Mouse (Mus musculus) adrenal gland, postnatal 14 days (tissue): Measurements from ENCODE around the gene Btbd9. TPM values are rescaled to one million over a fixed set of nuclear protein-coding genes. Genes with fewer than 3 reads are reported as not detected.
A peak's percentile ranks its signal among the peaks of the same experiment; 100 is the strongest.

Experiments used
- DNase-seq: peaks from one replicate; pipeline ENCODE4 v3.0.0; 2021; ENCODE audit warnings: mixed read lengths
- total RNA-seq: library from RNA; stranded (reverse); gene quantifications from 2 replicates; pipeline ENCODE4 v1.2.3, GENCODE M21; 2021

The Btbd9 gene
- total RNA-seq, 1 experiment from 2014 or later, result 36.9 TPM

DNA sequence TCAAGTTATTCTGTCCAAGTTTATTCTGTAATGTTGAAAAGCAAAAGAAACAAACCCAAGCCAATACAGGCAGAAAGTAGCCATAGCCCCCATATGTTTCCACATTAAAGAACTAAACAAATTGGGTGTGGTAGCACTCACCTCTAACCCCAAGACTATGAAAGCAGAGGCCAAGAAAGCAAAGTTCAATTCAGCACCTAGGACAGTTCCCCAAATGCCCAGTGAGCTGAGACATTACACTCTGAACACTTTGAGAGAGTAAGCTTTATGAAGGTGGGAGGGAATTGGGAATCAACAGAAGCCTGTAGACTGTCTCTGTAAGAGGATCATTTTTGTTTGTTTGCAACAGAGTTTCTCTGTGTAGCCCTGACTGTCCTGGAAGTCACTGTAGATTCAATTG is 186.6 kb downstream of the Btbd9 start:
- peak; percentile 30 for DNase-seq

DNA sequence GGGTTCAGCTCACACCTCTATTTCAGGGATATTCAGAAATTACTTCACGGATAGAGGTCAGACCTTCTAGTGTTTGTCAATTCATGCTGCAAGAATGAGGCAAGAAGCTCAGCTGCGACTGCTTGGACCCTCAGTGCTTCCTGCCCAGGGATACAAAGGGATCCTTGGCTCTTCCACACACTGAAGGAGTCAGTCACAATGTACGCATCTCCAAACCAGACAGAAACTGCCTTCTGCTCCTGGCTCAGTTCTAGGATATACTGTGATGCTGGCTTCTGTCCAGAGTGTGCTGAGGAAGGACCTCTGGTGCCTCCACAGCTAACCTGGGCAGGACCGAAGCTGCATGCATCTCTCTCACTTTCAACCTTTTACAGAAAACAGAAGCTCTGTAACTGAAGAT is 187.5 kb downstream of the Btbd9 start:
- DNase-seq, result no peak

DNA sequence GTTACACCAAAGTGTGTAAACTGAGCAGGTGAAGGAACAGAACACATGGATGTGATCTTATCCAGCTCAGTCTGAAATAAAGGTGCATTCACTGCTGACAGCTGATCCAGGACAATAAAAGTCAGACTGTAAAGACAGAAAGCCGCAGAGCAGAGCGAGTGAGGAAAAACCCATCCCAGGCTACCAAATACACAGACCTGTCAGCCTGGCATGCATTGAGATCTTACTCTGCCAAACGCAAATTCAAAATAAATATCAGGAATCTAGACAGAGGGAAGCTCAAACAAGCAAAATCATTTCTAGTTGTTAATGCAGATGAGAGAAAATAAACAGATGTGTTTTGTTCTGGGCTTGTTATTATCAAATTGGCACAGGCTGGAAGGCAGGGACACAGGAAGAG is 187.9 kb downstream of the Btbd9 start:
- DNase-seq, result no peak

DNA sequence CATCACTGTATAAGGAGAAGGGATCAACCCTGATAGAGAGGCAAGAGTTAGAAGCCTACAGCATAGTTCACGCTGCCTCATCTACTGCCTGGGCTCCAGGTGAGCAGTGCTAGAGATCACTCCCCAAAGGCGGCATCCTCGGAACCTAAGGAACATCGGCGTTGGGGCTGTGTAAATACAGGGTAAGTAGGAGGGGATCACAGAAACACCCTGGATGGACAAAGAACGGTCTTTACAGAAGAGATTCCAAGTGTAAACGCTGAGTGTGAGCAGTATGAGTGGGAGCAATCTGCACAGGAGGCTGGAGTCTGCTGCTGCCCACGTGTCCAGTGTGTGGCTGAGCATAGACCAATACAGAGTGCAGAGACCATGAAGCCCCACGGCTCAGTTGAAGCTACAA is 190.0 kb downstream of the Btbd9 start:
- no peak for DNase-seq

DNA sequence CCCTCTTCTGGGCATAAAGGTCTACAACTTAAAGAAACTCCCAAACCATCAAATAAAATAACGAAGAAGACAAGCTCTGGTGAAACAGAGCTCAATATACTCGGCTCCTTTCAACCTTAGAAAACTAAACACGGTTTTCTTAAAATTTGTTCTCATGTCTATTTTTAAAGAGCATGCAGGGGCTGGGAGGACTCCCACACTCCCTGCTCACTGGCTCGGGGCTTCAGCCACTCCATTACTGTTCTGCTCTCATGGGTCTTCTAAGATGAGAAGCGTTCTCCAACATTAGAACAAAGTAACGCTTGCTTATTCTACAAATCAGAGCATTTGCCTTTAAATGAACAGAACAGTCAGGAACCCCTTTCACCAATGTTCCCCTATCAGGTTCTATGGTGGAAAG is 192.6 kb downstream of the Btbd9 start:
- no peak for DNase-seq

DNA sequence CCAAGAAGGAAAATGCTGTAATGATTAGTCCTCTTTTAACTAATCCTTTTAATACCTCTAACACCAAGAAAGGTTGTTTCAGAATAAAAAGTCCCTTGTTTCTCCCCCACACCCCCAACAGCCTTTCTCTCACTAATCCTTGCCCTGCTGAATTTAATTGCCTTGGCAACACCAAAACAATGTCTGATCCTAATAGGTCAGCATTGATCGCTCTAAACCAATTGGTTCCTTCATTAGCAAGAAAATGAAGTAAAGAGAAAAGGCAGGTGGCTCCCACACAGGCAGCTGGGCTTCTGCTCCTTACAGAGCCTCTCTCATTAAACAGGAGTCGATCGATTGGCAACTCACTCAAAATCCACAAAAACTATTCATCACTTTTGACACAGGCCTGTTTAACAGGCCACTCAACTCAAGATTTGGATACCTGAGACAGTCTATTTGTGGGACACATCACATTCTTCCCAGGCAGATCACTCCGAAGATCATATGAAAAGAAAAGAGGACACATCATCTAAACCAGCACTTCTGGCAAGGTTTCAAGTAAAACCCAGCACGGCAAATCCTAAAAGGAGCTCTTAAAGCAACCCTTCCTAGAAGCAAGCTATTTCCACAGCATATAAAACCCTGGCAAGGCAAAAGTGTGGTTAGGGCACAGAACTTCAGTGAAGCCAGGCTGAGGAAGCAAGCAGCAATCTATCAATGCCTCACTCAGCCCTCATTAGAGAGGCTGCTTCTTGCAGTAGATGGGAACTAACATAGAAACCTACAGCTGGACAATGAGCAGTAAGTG is 197.9 kb downstream of the Btbd9 start:
- DNase-seq, result no peak

DNA sequence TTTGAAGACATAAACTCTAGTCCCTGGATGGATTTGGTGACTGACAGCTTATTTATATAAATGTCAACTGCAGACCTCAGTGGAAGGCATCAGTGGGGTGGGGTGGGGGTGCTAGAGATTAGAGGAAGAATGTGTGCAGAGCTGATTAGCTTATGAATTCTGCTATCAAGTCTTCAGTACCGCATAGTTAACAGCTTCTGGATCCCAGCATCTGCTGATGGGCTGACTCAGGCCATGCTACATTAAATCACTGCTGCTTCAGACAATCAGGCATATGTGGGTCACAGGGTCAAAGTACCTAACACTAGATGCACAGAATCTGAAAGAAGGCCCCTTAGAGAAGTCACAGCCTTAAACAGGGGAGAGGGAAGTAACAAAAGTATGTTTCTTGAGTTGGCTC is 198.5 kb downstream of the Btbd9 start:
- no peak for DNase-seq

DNA sequence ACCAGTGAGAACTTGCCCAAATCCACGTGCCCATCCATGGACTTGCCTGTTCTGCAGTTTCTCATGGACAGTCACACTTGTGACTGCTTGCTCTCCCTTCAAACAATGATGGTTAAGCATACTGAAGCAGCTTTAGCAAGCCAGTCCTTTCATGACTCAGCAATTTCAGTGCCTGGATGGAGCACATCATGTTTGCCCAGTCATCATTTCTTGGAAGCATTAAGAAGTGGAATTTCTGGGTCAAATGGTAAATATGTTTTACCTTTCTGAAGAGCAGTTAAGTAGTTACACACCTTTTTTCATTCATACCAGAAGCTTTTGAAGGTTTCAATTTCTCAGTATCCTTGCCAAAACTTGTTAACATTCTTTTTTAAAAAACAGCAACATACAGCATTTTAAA is 201.2 kb downstream of the Btbd9 start:
- no peak for DNase-seq

DNA sequence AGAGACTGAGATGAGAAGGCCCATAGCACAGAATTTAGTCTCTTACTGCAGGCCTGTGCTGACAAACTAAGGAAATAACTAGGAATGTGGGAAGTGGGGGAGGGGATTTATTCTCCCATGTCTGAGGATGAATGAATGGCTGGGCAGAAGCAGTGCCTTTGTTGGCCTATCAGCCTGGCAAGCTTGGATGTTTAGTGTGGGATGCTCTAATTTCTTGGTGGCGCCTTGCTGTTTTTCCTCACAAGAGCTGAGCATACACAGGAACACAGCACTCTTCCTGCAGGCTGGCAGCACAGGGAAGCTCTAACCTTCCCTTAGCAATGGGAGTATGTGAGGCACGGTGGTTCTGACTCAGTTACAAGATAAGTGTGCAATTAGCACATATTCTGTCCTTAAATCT is 207.7 kb downstream of the Btbd9 start:
- no peak for DNase-seq

DNA sequence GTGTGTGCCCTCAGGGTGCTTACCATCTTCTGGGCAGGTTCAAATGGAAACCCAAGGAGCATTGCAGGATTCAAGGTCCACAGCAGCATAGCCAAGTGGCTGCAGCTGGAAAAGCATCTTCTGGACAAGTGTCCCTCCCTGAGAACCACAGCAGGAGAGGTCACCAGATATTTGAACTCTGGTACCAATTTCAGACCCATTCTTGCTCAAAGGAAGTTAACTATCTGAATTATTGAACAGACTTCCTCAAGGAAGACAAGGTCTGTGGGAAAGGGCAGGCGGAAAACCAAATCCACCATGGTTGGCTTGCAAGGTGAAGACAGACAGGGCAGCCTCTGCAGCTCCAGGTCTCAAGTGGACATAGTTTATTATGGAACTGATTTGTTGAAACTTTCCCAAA is 211.6 kb downstream of the Btbd9 start:
- no peak for DNase-seq

DNA sequence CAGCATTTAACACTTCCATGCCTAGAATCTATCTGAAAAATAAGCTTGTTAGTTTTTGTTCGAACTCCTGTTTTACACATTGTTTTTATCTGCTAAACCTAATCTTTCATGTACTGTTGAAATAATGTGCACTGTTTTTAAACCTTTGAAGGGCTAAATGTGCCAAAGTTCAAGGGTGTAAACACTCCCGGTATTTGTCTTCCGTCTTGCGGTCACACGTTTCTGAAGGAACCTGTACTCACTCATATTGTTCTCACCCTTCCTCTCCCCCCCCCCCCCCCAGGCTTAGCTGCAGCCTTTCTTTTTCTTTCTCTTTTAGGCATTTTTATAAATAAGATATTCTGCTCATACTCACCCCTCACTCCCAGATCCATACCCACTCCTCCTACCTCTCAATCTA is 212.9 kb downstream of the Btbd9 start:
- no peak for DNase-seq

DNA sequence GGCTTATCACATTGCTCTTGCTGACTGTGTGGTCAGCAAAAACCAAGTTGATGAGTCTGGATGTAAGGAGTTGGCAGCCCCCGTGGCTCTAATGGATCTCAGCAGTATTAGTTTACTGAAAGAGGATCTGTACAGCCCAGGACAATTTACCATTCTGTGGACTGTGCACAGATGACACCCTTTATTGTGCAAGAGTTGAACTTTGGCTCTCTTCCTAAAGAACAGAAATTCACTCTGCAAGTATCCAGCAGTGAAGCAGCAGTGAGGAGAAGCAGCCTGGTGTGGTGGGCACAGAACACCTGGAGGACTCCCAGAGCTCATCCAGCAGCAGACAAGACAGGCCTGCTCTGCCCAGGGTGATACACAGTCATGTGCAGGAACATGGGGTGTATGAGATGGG is 215.6 kb downstream of the Btbd9 start:
- no peak for DNase-seq

DNA sequence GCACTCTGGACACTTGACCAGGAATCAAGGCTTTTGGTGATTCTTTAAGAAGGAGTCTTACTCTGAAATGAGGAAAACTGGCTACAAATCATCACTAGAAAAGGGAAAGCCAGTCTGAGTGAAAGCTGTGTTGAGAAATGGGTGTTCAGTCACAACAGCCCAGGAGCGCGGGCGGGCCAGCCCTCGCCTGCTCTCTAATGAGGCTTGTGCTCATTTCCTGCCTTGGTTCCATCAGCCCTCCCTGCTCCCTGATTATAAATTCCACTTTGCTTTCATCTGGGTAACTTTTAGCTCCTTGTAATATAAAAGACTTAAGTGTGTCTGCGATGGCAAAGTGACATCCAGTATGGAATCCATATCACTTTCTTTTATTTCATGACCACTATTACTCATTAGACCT is 216.9 kb downstream of the Btbd9 start:
- no peak for DNase-seq

DNA sequence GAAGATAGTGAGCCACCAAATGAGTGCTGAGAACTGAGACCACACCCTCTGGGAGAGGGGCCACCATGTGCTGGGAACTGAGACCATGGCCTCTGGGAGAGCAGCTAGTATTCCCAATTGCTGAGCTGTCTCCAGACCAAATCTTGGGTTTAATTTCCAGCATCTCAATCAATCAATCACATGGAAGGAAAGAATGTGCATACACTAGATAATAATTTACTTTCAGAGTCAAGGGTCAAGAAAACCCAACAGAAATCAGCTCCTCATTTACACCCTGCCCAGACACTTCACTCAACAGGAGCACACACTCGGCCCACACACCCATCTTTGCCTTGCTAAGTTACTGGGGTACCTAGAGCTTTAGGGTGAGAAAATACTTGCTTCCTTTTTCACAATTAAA is 220.9 kb downstream of the Btbd9 start:
- no peak for DNase-seq

DNA sequence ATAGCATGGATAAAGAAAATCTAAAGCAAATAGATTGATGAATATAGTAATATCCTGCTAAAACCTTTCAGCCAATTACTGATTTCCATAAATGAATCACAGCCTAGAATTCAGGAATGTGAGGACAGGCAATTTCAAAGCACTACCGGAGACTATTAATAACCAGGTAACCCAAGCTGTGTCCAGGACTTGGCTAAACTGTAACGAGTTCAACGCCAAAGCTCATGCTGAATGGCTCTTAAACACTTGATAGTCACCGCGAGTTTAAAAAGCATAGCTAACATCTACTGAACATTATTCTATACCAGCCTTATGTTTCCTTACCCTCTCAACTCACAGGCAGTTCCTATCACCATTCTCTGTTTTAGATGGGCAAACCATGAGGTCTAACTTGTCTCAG is 221.9 kb downstream of the Btbd9 start:
- no peak for DNase-seq

DNA sequence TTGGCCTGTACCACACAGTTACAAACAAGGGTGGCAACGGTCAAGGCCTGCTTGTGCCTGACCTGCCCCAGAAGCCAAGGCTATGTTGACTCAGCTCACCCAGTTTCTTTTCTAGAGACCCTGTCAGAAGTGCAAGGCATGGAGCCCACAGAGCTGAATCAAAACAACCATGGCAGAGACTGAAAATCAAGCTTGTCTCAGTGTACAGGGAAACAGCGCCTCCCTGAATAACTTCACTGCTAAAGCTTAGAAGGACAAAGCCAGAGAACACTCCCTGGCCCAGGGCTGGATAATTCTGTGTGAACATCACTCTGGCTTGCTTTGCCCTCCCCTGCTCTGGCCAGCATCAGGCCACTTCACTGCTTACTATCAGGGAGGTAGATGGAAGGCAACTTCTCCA is 228.3 kb downstream of the Btbd9 start:
- DNase-seq, result no peak

DNA sequence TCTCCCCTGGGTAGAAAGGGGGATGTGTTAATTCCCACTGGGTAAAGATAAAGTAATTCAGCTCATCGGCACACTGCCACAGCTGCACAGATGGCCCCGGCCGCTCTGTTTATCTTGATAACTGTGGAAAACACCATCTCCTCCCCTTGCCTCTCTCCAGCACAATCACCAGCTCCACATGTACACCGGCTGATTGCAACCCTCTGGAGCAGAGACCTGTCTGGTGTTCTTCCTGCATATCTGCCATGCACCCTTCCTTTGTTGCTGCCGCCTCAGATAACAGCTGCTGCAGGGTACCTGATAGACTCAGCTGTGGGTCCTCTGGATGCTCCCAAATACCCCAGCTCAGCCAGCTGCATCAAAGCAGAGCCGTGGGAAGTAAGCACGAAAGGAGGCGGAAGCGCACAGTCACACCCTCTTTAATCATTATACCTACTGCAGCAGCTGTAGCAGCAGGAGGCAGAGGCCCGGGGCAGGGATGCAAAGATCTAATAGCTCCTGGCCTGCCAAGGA is 229.1 kb downstream of the Btbd9 start:
- peak; percentile 15 for DNase-seq

DNA sequence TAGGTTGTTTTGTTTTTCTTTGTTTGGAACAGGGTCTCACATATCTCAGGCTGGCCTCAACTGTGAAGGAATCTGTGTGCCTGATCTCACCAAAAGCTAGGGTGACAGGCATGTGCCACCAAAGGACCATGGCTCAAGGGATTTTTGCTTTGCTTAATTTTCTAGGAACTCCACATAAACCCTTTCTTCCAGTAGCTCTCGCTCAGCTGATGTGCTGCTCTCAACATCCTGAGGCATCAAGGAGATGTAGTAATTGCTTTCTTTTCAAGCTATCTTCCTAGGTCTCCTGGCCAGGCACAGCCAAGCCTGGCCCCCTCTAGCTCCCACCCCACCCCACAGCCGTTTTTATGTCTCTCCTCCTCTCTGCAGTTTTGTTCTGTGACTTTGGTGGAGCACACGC is 231.3 kb downstream of the Btbd9 start:
- no peak for DNase-seq

DNA sequence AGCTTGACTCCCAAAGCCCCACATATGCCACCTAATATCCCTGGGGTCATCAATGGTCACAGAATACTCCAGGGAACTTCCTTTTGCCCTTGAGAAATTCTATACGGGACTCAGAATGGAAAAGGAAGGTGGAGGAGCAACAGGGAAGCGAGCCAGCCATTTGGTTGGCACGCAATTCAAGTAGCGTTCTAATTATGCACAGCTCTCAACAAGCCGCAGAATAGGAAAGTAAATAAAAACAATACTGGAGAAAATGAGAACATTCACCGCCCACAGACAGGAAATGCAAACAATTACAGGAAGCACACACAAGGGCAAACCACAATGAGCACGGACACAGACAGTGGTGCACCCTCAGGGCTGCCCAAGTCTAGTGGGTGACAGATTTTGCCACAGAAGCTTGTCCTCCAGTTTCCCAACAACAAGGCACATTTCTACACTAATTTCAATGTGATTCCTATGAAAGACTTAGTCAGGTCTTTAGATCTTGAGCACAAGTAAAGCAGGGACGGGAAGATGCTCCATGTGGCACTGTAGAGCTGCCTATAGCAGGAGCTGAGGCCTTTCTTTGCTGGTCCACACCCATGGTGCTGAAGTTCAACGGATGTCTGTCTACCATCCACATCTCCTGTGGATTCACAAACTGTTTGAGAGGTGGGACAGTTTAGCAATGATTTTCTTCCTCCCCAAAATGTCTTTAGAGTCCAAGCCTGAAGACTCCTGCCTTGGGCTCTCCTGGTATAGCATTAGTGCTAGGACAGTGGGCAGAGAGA is 232.4 kb downstream of the Btbd9 start:
- no peak for DNase-seq

DNA sequence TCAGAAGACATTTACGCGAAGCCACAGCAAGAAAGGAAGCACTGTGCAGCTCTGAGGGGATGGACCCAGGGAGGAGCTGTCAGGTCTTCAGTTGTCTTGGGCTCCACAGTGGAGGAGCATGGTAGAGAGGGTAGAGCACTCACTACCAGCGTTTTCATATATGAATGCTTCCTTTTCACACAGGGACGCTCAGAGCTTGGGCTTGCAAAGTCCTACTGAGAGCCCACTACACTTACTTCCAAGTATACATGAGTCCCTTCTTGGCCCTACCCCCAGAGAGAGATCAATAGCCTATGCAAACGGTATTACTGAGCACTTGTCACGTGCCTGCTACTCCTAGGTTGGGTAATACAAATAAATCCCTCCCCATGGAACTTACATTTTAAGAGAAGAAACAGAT is 234.7 kb downstream of the Btbd9 start:
- DNase-seq, result no peak

DNA sequence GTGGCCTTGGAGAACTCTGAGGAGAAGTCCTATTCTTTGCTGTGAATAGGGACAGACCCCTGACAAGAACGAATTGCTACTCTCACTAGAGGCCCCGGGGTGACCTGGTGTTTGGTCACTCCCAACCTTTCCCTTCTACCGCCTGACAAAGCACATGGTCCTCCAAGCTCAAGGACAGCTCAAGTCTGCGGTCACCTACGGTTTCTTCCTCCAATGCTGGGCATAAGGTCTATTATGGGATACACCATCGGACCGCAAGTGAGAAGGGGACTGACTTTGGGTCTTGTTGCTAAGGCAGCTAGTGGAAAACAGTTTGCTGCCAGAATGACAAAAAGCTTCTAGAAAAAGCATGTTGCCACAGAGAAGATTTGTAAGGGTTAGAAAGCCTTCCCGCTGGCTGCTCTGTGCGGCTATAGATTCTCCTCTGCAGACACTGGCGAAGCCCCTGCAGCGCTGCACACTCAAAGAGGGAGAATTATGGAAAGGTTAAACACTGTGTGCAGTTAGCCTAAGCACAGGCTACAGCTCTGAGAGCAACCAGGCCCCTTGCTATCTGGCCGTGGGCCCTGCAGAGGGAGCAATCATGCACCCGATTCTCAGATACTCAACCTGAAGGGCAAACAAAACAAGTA is 235.7 kb downstream of the Btbd9 start:
- no peak for DNase-seq

DNA sequence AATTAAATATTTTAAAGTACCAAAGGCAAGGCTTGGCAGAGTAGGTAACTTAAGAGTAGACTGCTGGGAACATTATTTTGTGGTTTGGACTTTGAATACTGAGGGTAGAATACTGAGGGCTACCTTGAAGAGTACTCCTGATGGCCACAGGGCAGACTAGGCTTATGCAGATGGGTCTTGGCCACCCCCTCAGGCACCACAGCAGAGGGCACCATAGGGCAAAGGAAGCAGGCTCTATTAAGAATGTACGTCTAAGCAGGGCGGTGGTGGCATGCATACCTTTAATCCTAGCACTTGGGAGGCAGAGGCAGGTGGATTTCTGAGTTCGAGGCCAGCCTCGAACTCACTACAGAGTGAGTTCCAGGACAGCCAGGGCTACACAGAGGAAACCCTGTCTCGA is 237.0 kb downstream of the Btbd9 start:
- DNase-seq, result no peak

DNA sequence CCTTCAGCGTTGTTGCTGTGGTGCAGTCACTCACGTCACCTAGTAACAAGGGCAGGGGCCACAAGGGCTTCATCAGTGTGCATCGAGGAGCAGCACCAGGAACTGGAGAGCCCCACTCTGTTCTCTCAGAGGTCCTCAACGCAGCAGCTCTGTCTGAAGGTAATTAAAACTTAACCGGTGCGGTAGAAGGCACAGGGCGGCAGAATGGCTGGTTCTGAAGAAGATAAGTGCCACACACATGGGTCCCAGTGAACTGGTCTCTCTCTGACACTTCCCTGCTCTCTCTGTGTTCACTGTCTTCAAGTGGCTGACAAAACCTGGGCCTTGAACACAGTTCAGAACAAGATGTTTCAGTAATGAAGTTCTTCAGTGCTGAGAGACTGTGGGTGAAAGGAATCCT is 239.5 kb downstream of the Btbd9 start:
- no peak for DNase-seq
